26 mouse cellular contexts compared by ENCODE assay signal in the genomic region with DNA sequence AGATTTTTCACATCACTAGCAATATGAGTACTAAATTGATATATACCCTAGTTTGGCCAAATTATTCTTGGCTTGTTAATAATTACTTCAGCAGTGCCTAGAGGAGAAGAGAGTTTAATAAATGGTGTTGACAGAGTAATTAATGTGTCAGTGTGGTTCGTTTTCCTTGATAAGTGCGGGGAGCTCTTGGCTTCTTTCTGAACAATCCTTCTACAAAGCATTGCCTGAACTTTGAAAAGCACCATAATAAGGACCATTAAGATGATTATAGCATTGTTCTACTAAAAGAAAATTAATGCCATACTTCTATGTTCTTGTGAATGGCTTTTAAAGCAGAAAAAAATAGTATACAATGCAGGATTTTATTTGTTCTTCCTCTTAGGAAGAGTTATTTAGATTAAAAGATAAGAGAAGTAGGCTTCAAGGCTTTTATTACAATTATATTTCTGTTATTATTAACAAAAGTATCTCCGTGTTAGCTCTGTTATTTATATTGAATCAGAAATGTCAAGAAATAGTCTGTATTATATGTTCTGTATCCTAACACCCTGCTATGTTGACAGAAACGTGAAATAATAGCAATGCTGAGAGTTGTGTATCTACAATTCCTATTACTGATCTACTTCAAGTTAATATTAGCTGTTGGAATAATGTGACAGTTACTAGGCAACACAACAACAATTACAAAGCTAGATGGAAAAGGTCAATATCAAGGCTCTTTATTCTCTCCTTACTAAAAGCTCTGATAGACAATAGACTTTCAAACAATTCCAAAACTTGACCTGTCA.
"Had no signal": no experiment of that assay in that cellular context is flagged by ENCODE, and none has a peak within 500 bp of the region (broad histone marks: within the 10 kb centered on the region; RNA-seq: fewer than 3 reads in every experiment).

No protein-coding gene starts in this region.

- DNase-seq: gastrocnemius, postnatal 14 days; gastrocnemius, postnatal 36 days; heart, adult 11 months; heart, postnatal 14 days; heart, postnatal 36 days; kidney, adult 11 months; kidney, adult 2 months; kidney, adult 9 months; kidney, postnatal 14 days; kidney, postnatal 36 days; liver; liver, embryonic 13.5 days; liver, postnatal 0 days had no signal

- ATAC-seq: hindbrain, postnatal 0 days; intestine, embryonic 16.5 days; liver, postnatal 0 days had no signal

- H3K9ac ChIP-seq: heart, embryonic 13.5 days; heart, embryonic 15.5 days; hindbrain, embryonic 13.5 days; hindbrain, embryonic 15.5 days; kidney, embryonic 15.5 days; limb, embryonic 12.5 days; liver, embryonic 13.5 days; liver, embryonic 15.5 days; liver, postnatal 0 days had no signal

- H3K4me3 ChIP-seq: heart, embryonic 13.5 days; heart, embryonic 15.5 days; hindbrain, embryonic 13.5 days; hindbrain, embryonic 15.5 days; kidney, embryonic 15.5 days; left cerebral cortex, adult 2 months; limb, embryonic 12.5 days; liver, embryonic 13.5 days; liver, embryonic 15.5 days had no signal

- H3K9me3 ChIP-seq: heart, embryonic 15.5 days; hindbrain, embryonic 13.5 days; hindbrain, embryonic 15.5 days; kidney, embryonic 15.5 days; limb, embryonic 12.5 days; liver, embryonic 13.5 days; liver, embryonic 15.5 days had no signal

- H3K27ac ChIP-seq: heart, embryonic 13.5 days; heart, embryonic 15.5 days; hindbrain, embryonic 13.5 days; hindbrain, embryonic 15.5 days; hindbrain, postnatal 0 days; kidney, embryonic 15.5 days; kidney, postnatal 0 days; left cerebral cortex, adult 2 months; limb, embryonic 12.5 days; liver, embryonic 13.5 days; liver, embryonic 15.5 days had no signal

- H3K36me3 ChIP-seq: heart, embryonic 13.5 days; heart, embryonic 15.5 days; hindbrain, embryonic 13.5 days; hindbrain, embryonic 15.5 days; kidney, embryonic 15.5 days; limb, embryonic 12.5 days; liver, embryonic 13.5 days; liver, embryonic 15.5 days had no signal

- H3K4me1 ChIP-seq: heart, embryonic 13.5 days; heart, embryonic 15.5 days; hindbrain, embryonic 13.5 days; hindbrain, embryonic 15.5 days; kidney, embryonic 15.5 days; limb, embryonic 12.5 days; liver, embryonic 13.5 days; liver, embryonic 15.5 days had no signal

- H3K4me2 ChIP-seq: heart, embryonic 11.5 days; heart, embryonic 13.5 days; heart, embryonic 15.5 days; hindbrain, embryonic 13.5 days; hindbrain, embryonic 15.5 days; kidney, embryonic 15.5 days; limb, embryonic 12.5 days; liver, embryonic 11.5 days; liver, embryonic 13.5 days; liver, embryonic 15.5 days had no signal

- H3K27me3 ChIP-seq: heart, embryonic 13.5 days; heart, embryonic 15.5 days; hindbrain, embryonic 13.5 days; hindbrain, embryonic 15.5 days; kidney, embryonic 15.5 days; limb, embryonic 12.5 days; liver, embryonic 13.5 days; liver, embryonic 15.5 days had no signal
